ENCODE assay signal across 10 mouse cellular contexts in genomic region chr3:108961226-108961625, GRCm38 (mm10). TPM values are rescaled to one million over a fixed set of nuclear protein-coding genes. Genes with fewer than 3 reads are reported as not detected.
DNase-seq lines count a peak whose midpoint lies in the region; ATAC-seq and TF ChIP-seq lines count a peak whose summit lies in the region.
"Had no signal": no experiment of that assay in that cellular context is flagged by ENCODE, and none has a peak within 500 bp of the region (broad histone marks: within the 10 kb centered on the region; RNA-seq: fewer than 3 reads in every experiment).

No protein-coding gene starts in this region.

- no peak overlapping the region for H3K9ac ChIP-seq in intestine, embryonic 15.5 days
- no peak overlapping the region for H3K9ac ChIP-seq in intestine, embryonic 16.5 days (ENCODE audit: low read depth, low read length)
- peak overlapping the region; percentile 42; the same call in 1 of the 2 replicates for H3K9ac ChIP-seq in hindbrain, embryonic 11.5 days (ENCODE audit: low read depth, low read length)
- H3K9ac ChIP-seq in midbrain, embryonic 13.5 days (replicated peaks): peak overlapping the region; percentile 53
- H3K9ac ChIP-seq: embryonic facial prominence, embryonic 15.5 days; liver, embryonic 13.5 days had no signal

- WGBS in intestine, embryonic 15.5 days: 42% methylated on average over 7 of the region's 7 CpGs
- 41% methylated on average over 7 of the region's 7 CpGs for WGBS in intestine, embryonic 16.5 days
- WGBS in hindbrain, embryonic 11.5 days: 19% methylated on average over 7 of the region's 7 CpGs
- WGBS in midbrain, embryonic 13.5 days: 7% methylated on average over 7 of the region's 7 CpGs

- 0 out of 2 replicates have a peak, but pooled peaks have one; percentile 17 for ATAC-seq in intestine, embryonic 15.5 days
- no peak for ATAC-seq in intestine, embryonic 16.5 days
- peak; percentile 90 for ATAC-seq in hindbrain, embryonic 11.5 days (ENCODE audit: low FRiP score)
- ATAC-seq in midbrain, embryonic 13.5 days: peak; percentile 97

- H3K27ac ChIP-seq in intestine, embryonic 15.5 days: no peak overlapping the region
- no peak overlapping the region for H3K27ac ChIP-seq in intestine, embryonic 16.5 days (ENCODE audit: low read length)
- peak overlapping the region; percentile 67 for H3K27ac ChIP-seq in hindbrain, embryonic 11.5 days (ENCODE audit: low read depth, low read length)
- H3K27ac ChIP-seq in midbrain, embryonic 13.5 days: peak overlapping the region; percentile 83
- H3K27ac ChIP-seq in gastrocnemius, adult 2 months: no peak overlapping the region
- H3K27ac ChIP-seq: embryonic facial prominence, embryonic 15.5 days; liver, embryonic 13.5 days had no signal

- peak; percentile 20 for DNase-seq in cerebellum, adult 8-10 months
- DNase-seq in hindbrain, embryonic 11.5 days (ENCODE audit: low spot score): peak; percentile 73
- no peak for DNase-seq in gastrocnemius, postnatal 36 days
- no peak for DNase-seq in gastrocnemius, adult 2 months
- DNase-seq in MN1 (ENCODE audit: low spot score): no peak
- DNase-seq: liver, embryonic 13.5 days had no signal

- no peak for TF ChIP-seq CTCF in gastrocnemius, adult 2 months (IDR thresholded peaks at IDR 0.05)

- H3K4me1 ChIP-seq in intestine, embryonic 15.5 days (replicated peaks): peaks cover 11% of the 10 kb centered on the region
- H3K4me1 ChIP-seq in intestine, embryonic 16.5 days (ENCODE audit: control insufficient read depth, insufficient read depth, low read length): peaks cover 4% of the 10 kb centered on the region; the same call in 1 of the 2 replicates
- peaks cover 8% of the 10 kb centered on the region for H3K4me1 ChIP-seq in hindbrain, embryonic 11.5 days (replicated peaks; ENCODE audit: control insufficient read depth, insufficient read depth, low read length)
- peaks cover 18% of the 10 kb centered on the region for H3K4me1 ChIP-seq in midbrain, embryonic 13.5 days (replicated peaks)
- H3K4me1 ChIP-seq: liver, embryonic 13.5 days had no signal

- H3K4me3 ChIP-seq in intestine, embryonic 15.5 days (replicated peaks): no peak overlapping the region
- H3K4me3 ChIP-seq in intestine, embryonic 16.5 days (ENCODE audit: low read length): no peak overlapping the region
- H3K4me3 ChIP-seq in hindbrain, embryonic 11.5 days (ENCODE audit: low read depth, low read length): no peak overlapping the region
- H3K4me3 ChIP-seq in midbrain, embryonic 13.5 days (replicated peaks): peak overlapping the region; percentile 25
- H3K4me3 ChIP-seq in gastrocnemius, adult 2 months: no peak overlapping the region
- H3K4me3 ChIP-seq: embryonic facial prominence, embryonic 15.5 days; liver, embryonic 13.5 days had no signal

- H3K9me3 ChIP-seq in intestine, embryonic 15.5 days: no peaks in the 10 kb centered on the region
- H3K9me3 ChIP-seq in intestine, embryonic 16.5 days (ENCODE audit: control insufficient read depth, low read length): no peaks in the 10 kb centered on the region
- H3K9me3 ChIP-seq in hindbrain, embryonic 11.5 days (ENCODE audit: control insufficient read depth, low read length): no peaks in the 10 kb centered on the region
- no peaks in the 10 kb centered on the region for H3K9me3 ChIP-seq in midbrain, embryonic 13.5 days
- H3K9me3 ChIP-seq: embryonic facial prominence, embryonic 15.5 days; liver, embryonic 13.5 days had no signal

- no peaks in the 10 kb centered on the region for H3K27me3 ChIP-seq in intestine, embryonic 15.5 days (replicated peaks)
- no peaks in the 10 kb centered on the region for H3K27me3 ChIP-seq in intestine, embryonic 16.5 days (replicated peaks; ENCODE audit: control insufficient read depth, insufficient read depth, low read length)
- no peaks in the 10 kb centered on the region for H3K27me3 ChIP-seq in hindbrain, embryonic 11.5 days (ENCODE audit: control insufficient read depth, insufficient read depth, low read length)
- no peaks in the 10 kb centered on the region for H3K27me3 ChIP-seq in midbrain, embryonic 13.5 days
- H3K27me3 ChIP-seq: embryonic facial prominence, embryonic 15.5 days; liver, embryonic 13.5 days had no signal

- intact Hi-C loops in gastrocnemius, postnatal 36 days (cut with DNase I): no loop called here
- intact Hi-C loops in gastrocnemius, adult 2 months (cut with DNase I): no loop called here

- no peaks in the 10 kb centered on the region for H3K36me3 ChIP-seq in intestine, embryonic 15.5 days
- H3K36me3 ChIP-seq in intestine, embryonic 16.5 days (ENCODE audit: control insufficient read depth, insufficient read depth, low read length): no peaks in the 10 kb centered on the region
- H3K36me3 ChIP-seq in hindbrain, embryonic 11.5 days (ENCODE audit: control insufficient read depth, insufficient read depth, low read length): no peaks in the 10 kb centered on the region
- H3K36me3 ChIP-seq in midbrain, embryonic 13.5 days: no peaks in the 10 kb centered on the region
- H3K36me3 ChIP-seq: embryonic facial prominence, embryonic 15.5 days; liver, embryonic 13.5 days had no signal

- H3K4me2 ChIP-seq in intestine, embryonic 15.5 days (replicated peaks): no peak overlapping the region; the same call in 1 of the 2 replicates
- no peak overlapping the region for H3K4me2 ChIP-seq in intestine, embryonic 16.5 days (ENCODE audit: low read depth, low read length)
- peak overlapping the region; percentile 42 for H3K4me2 ChIP-seq in hindbrain, embryonic 11.5 days (replicated peaks; ENCODE audit: low read depth, low read length)
- H3K4me2 ChIP-seq in midbrain, embryonic 13.5 days (replicated peaks): peak overlapping the region; percentile 54
- H3K4me2 ChIP-seq: embryonic facial prominence, embryonic 15.5 days; liver, embryonic 13.5 days had no signal

RNA-seq across cellular contexts. Expression of gene Gm9857, which starts 21.0 kb away (rescaled TPM):
- polyA plus RNA-seq in intestine, embryonic 15.5 days (2015; fragmentation: Nextera tagmentation; extraction: Ambion mirVana): not detected in 2 replicates
- polyA plus RNA-seq in intestine, embryonic 16.5 days (2015; fragmentation: Nextera tagmentation; extraction: Ambion mirVana): not detected in 2 replicates
- polyA plus RNA-seq in hindbrain, embryonic 11.5 days (2014; fragmentation: Nextera tagmentation; extraction: Ambion mirVana): 0.52 TPM in 1 of 2 replicates, not detected in the other
- polyA plus RNA-seq in midbrain, embryonic 13.5 days (2015; fragmentation: Nextera tagmentation; extraction: Ambion mirVana): 0.75 TPM in 1 of 2 replicates, not detected in the other
- not detected for total RNA-seq in gastrocnemius, postnatal 36 days (2021)
- not detected for total RNA-seq in gastrocnemius, adult 2 months (2021)
- polyA plus RNA-seq: liver, embryonic 13.5 days had no signal

RNA-seq across cellular contexts. Expression of gene Henmt1, which starts 21.6 kb away (rescaled TPM):
- 0.21 and 0.45 TPM in 2 replicates for polyA plus RNA-seq in intestine, embryonic 15.5 days (2015; fragmentation: Nextera tagmentation; extraction: Ambion mirVana)
- polyA plus RNA-seq in intestine, embryonic 16.5 days (2015; fragmentation: Nextera tagmentation; extraction: Ambion mirVana): 0.12 and 0.28 TPM in 2 replicates
- 0.52 and 0.84 TPM in 2 replicates for polyA plus RNA-seq in hindbrain, embryonic 11.5 days (2014; fragmentation: Nextera tagmentation; extraction: Ambion mirVana)
- polyA plus RNA-seq in midbrain, embryonic 13.5 days (2015; fragmentation: Nextera tagmentation; extraction: Ambion mirVana): 0.90 and 1.1 TPM in 2 replicates
- total RNA-seq in gastrocnemius, postnatal 36 days (2021): not detected
- not detected for total RNA-seq in gastrocnemius, adult 2 months (2021)

RNA-seq across cellular contexts. Expression of gene Prpf38b, which starts 49.7 kb away (rescaled TPM):
- 74.4 and 79.3 TPM in 2 replicates for polyA plus RNA-seq in intestine, embryonic 15.5 days (2015; fragmentation: Nextera tagmentation; extraction: Ambion mirVana)
- polyA plus RNA-seq in intestine, embryonic 16.5 days (2015; fragmentation: Nextera tagmentation; extraction: Ambion mirVana): 53.6 and 57.8 TPM in 2 replicates
- polyA plus RNA-seq in hindbrain, embryonic 11.5 days (2014; fragmentation: Nextera tagmentation; extraction: Ambion mirVana): 84.4 and 85.3 TPM in 2 replicates
- polyA plus RNA-seq in midbrain, embryonic 13.5 days (2015; fragmentation: Nextera tagmentation; extraction: Ambion mirVana): 67.1 and 72.2 TPM in 2 replicates
- total RNA-seq in gastrocnemius, postnatal 36 days (2021): 10 to 100 TPM; 13.1 to 17.2 TPM
- total RNA-seq in gastrocnemius, adult 2 months (2021): 10 to 100 TPM; 17.6 to 18.7 TPM

Comparison
In these comparisons a context has a peak if more than half of its experiments do, and no peak if none do; other contexts are left out.
1. H3K27ac ChIP-seq: peak in hindbrain, embryonic 11.5 days (single experiment) and midbrain, embryonic 13.5 days (single experiment); none in intestine, embryonic 15.5 days (single experiment), intestine, embryonic 16.5 days (single experiment) and gastrocnemius, adult 2 months (single experiment).
2. H3K4me2 ChIP-seq: peak in hindbrain, embryonic 11.5 days (single experiment) and midbrain, embryonic 13.5 days (single experiment); none in intestine, embryonic 15.5 days (single experiment) and intestine, embryonic 16.5 days (single experiment).
3. H3K9ac ChIP-seq: peak in hindbrain, embryonic 11.5 days (single experiment) and midbrain, embryonic 13.5 days (single experiment); none in intestine, embryonic 15.5 days (single experiment) and intestine, embryonic 16.5 days (single experiment).
4. DNase-seq: peak in cerebellum, adult 8-10 months (single experiment) and hindbrain, embryonic 11.5 days (single experiment); none in gastrocnemius, postnatal 36 days (0 of 2), gastrocnemius, adult 2 months (single experiment) and MN1 (single experiment).